Mouse (Mus musculus): ENCODE measurements at regions not wholly inside any gene's neighbourhood (a gene's known extent, or its start where the extent isn't known, plus 50 kb on each side); places are given as distances from the start of the nearest gene placed in this dataset.
A peak's percentile ranks its signal among the peaks of the same experiment; 100 is the strongest.
"Not testable (repeated sequence)": the region's sequence is repeated elsewhere in the genome, so short reads cannot be mapped to it uniquely, and the experiment has no call there.

DNA sequence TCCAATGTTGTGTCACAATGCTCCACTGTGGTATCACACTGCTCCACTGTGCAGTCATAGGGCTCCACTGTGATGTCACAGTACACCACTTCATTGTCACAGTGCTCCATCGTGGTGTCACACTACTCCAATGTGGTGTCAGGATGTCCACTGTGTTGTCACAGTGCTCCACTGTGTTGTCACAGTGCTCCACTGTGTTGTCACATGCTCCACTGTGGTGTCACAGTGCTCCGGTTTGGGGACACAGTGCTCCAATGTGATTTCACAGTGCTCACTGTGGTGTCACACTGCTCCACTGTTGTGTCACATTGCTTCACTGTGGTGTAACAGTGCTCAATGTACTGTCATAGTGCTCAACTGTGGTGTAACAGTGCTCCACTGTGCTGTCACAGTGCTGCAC lies 108.1 kb upstream of the Scaf8 start:
- H3K4me2 ChIP-seq (ENCODE audit: low read depth, low read length): no peak overlapping the region
- 0 out of 2 replicates have a peak, but pooled peaks have one; percentile 18 for ATAC-seq (ENCODE audit: insufficient read depth, low FRiP score)
- WGBS: 75% methylated on average over 2 of the region's 2 CpGs
- H3K9ac ChIP-seq (ENCODE audit: low read length): no peak overlapping the region
- H3K4me1 ChIP-seq (ENCODE audit: control insufficient read depth, insufficient read depth, low read length): no peaks in the 10 kb centered on the region
- no peaks in the 10 kb centered on the region for H3K36me3 ChIP-seq (ENCODE audit: control insufficient read depth, insufficient read depth, low read length)
- no peak overlapping the region for H3K27ac ChIP-seq (ENCODE audit: low read length)
- H3K9me3 ChIP-seq (replicated peaks; ENCODE audit: control insufficient read depth, low read length): peaks cover 10% of the 10 kb centered on the region
- H3K4me3 ChIP-seq (replicated peaks; ENCODE audit: low read length): no peak overlapping the region
- no peaks in the 10 kb centered on the region for H3K27me3 ChIP-seq (ENCODE audit: control insufficient read depth, insufficient read depth, low read length)

DNA sequence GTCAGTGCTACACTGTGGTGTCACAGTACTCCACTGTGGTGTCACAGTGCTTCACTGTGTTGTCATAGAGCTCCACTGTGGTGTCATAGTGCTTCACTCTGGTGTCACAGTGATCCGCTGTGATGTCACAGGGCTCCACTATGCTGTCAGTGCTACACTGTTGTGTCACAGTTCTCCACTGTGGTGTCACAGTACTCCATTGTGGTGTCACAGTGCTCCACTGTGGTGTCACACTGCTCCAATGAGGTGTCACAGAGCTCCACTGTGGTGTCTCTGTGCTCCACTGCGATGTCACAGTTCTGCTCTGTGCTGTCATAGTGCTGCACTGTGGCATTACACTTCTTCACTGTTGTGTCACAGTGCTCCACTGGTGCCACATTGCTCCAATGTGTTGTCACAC lies 107.5 kb upstream of the Scaf8 start:
- ATAC-seq (ENCODE audit: insufficient read depth, low FRiP score): no peak

DNA sequence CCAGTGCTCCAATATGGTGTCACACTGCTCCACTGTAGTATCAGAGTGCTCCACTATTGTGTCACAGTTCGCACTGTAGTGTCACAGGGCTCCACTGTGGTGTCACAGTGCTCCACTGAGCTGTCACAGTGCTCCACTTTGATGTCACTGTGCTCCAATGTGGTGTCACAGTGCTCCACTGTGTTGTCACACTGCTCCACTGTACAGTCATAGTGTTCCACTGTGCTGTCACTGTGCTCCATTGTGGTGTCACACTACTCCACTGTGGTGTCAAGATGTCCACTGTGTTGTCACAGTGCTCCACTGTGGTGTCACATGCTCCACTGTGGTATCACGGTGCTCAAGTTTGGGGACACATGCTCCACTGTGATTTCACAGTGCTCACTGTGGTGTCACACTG lies 104.8 kb upstream of the Scaf8 start:
- H3K27ac ChIP-seq (ENCODE audit: low read length): no peak overlapping the region
- ATAC-seq (ENCODE audit: insufficient read depth, low FRiP score): no peak; the same call in 1 of the 2 replicates
- no peaks in the 10 kb centered on the region for H3K27me3 ChIP-seq (ENCODE audit: control insufficient read depth, insufficient read depth, low read length)
- 57% methylated on average over 2 of the region's 2 CpGs for WGBS
- no peak overlapping the region for H3K9ac ChIP-seq (ENCODE audit: low read length)
- no peak overlapping the region for H3K4me3 ChIP-seq (replicated peaks; ENCODE audit: low read length)
- H3K9me3 ChIP-seq (replicated peaks; ENCODE audit: control insufficient read depth, low read length): peaks cover 16% of the 10 kb centered on the region; the same call in 1 of the 2 replicates
- no peaks in the 10 kb centered on the region for H3K36me3 ChIP-seq (ENCODE audit: control insufficient read depth, insufficient read depth, low read length)
- no peaks in the 10 kb centered on the region for H3K4me1 ChIP-seq (ENCODE audit: control insufficient read depth, insufficient read depth, low read length)
- H3K4me2 ChIP-seq (ENCODE audit: low read depth, low read length): no peak overlapping the region

More for the DNA sequence above, 107.5 kb upstream of the Scaf8 start:
- Histone ChIP-seq H3K27me3 (ENCODE audit: control insufficient read depth, insufficient read depth, low read length) (no peaks in the 10 kb centered on the region), H3K4me3 (replicated peaks; ENCODE audit: low read length) (no peak overlapping the region), H3K36me3 (ENCODE audit: control insufficient read depth, insufficient read depth, low read length) (no peaks in the 10 kb centered on the region), H3K4me2 (ENCODE audit: low read depth, low read length) (no peak overlapping the region), H3K4me1 (ENCODE audit: control insufficient read depth, insufficient read depth, low read length) (no peaks in the 10 kb centered on the region), H3K27ac (ENCODE audit: low read length) (no peak overlapping the region), H3K9ac (ENCODE audit: low read length) (no peak overlapping the region), H3K9me3 (replicated peaks; ENCODE audit: control insufficient read depth, low read length) (peaks cover 10% of the 10 kb centered on the region)
- 78% methylated on average over 2 of the region's 2 CpGs for WGBS

DNA sequence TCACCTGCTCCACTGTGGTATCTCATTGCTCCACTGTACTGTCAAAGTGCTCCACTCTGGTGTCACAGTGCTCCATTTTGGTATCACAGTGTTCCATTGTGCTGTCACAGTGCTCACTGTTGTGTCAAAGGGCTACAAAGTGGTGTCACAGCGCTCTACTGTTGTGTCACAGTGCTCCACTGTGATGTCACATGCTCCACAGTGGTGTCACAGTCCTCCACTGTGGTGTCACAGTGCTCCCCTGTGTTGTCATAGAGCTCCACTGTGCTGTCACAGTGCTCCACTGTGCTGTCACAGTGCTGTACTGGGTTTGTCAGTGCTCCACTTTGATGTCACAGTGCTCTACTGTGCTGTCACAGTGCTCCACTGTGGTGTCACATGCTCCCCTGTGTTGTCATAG lies 102.7 kb upstream of the Scaf8 start:
- Histone ChIP-seq H3K9me3 (replicated peaks; ENCODE audit: control insufficient read depth, low read length) (peaks cover 29% of the 10 kb centered on the region), H3K27ac (ENCODE audit: low read length) (no peak overlapping the region), H3K4me2 (ENCODE audit: low read depth, low read length) (no peak overlapping the region), H3K27me3 (ENCODE audit: control insufficient read depth, insufficient read depth, low read length) (no peaks in the 10 kb centered on the region), H3K4me1 (ENCODE audit: control insufficient read depth, insufficient read depth, low read length) (no peaks in the 10 kb centered on the region), H3K36me3 (ENCODE audit: control insufficient read depth, insufficient read depth, low read length) (no peaks in the 10 kb centered on the region), H3K4me3 (replicated peaks; ENCODE audit: low read length) (no peak overlapping the region), H3K9ac (ENCODE audit: low read length) (no peak overlapping the region)
- 44% methylated on average over 1 of the region's 1 CpGs for WGBS
- ATAC-seq (ENCODE audit: insufficient read depth, low FRiP score): no peak

DNA sequence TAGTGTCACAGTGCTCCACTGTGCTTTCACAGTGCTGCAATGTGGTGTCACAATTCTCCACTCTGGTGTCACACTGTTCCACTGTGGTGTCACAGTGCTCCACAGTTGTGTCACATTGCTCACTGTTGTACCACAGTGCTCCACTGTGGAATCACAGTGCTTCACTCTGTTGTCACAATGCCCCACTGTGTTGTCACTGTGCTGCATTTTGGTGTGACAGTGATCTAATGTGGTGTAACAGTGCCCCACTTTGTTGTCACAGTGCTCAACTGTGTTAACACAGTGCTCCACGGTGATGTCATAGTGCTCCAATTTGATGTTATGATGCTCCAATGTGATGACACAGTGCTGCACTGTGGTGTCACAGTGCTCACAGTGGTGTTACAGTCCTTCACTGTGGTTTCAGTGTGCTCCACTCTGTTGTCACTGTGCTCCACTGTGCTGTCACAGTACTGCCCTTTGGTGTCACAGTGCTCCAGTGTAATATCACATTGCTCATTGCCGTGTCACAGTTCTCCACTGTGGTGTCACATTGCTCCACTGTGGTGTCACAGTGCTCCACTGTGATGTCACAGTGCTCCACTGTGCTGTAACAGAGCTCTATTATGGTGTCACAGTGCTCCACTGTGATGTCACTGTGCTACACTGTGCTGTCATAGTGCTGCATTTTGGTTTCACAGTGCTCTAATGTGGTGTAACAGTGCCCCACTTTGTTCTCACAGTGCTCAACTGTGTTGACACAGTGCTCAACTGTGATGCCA lies 95.0 kb upstream of the Scaf8 start:
- H3K27ac ChIP-seq (ENCODE audit: low read length): no peak overlapping the region
- H3K9ac ChIP-seq (ENCODE audit: low read length): no peak overlapping the region
- WGBS: 90% methylated on average over 2 of the region's 2 CpGs
- H3K4me2 ChIP-seq (ENCODE audit: low read depth, low read length): no peak overlapping the region
- no peaks in the 10 kb centered on the region for H3K36me3 ChIP-seq (ENCODE audit: control insufficient read depth, insufficient read depth, low read length)
- ATAC-seq (ENCODE audit: insufficient read depth, low FRiP score): peak; percentile 45; the same call in 1 of the 2 replicates
- H3K9me3 ChIP-seq (replicated peaks; ENCODE audit: control insufficient read depth, low read length): peaks cover 14% of the 10 kb centered on the region
- no peaks in the 10 kb centered on the region for H3K27me3 ChIP-seq (ENCODE audit: control insufficient read depth, insufficient read depth, low read length)
- H3K4me1 ChIP-seq (ENCODE audit: control insufficient read depth, insufficient read depth, low read length): no peaks in the 10 kb centered on the region
- H3K4me3 ChIP-seq (replicated peaks; ENCODE audit: low read length): no peak overlapping the region

DNA sequence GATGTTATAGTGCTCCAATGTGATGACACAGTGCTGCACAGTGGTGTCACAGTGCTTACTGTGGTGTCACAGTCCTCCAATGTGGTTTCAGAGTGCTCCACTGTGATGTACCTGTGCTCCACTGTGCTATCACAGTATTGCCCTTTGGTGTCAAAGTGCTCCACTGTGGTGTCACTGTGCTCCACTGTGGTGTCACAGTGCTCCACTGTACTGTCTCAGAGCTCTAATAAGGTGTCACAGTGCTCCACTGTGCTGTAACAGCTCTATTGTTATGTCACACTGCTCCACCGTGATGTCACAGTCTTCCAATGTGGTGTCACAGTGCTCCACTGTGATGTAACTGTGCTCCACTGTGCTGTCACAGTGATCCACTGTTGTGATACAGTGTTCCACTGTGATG lies 94.4 kb upstream of the Scaf8 start:
- Histone ChIP-seq H3K27ac (ENCODE audit: low read length) (no peak overlapping the region), H3K4me3 (replicated peaks; ENCODE audit: low read length) (no peak overlapping the region), H3K9ac (ENCODE audit: low read length) (no peak overlapping the region), H3K36me3 (ENCODE audit: control insufficient read depth, insufficient read depth, low read length) (no peaks in the 10 kb centered on the region), H3K4me1 (ENCODE audit: control insufficient read depth, insufficient read depth, low read length) (no peaks in the 10 kb centered on the region), H3K4me2 (ENCODE audit: low read depth, low read length) (no peak overlapping the region), H3K27me3 (ENCODE audit: control insufficient read depth, insufficient read depth, low read length) (no peaks in the 10 kb centered on the region), H3K9me3 (replicated peaks; ENCODE audit: control insufficient read depth, low read length) (peaks cover 9% of the 10 kb centered on the region; the same call in 1 of the 2 replicates)
- 88% methylated on average over 1 of the region's 1 CpGs for WGBS
- peak; percentile 48 for ATAC-seq (ENCODE audit: insufficient read depth, low FRiP score)

DNA sequence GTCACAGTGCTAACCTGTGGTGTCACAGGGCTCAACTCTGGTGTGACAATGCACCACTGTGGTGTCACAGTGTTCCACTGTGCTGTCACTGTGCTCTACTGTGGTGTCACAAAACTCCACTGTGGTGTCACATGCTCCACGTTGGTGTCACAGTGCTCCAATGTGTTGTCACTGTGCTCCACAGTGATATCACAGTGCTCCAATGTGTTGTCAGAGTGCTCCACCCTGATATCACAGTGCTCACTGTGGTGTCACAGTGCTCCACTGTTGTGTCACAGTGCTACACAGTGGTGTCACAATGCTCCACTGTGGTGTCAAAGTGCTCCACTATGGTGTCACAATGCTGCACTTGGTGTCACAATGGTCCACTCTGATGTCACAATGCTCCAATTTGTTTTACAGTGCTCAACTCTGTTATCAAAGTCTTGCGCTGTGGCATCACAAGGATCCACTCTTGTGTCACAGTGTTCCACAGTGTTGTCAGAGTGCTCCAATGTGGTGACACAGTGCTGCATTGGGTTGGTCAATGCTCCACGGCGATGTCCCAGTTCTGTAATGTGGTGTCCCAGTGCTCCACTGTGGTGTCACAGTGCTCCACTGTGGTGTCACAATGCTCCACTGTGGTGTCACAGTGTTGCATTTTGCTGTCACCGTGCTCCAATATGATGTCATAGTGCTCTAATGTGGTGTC lies 92.4 kb upstream of the Scaf8 start:
- H3K9me3 ChIP-seq (replicated peaks; ENCODE audit: control insufficient read depth, low read length): no peaks in the 10 kb centered on the region
- H3K27me3 ChIP-seq (ENCODE audit: control insufficient read depth, insufficient read depth, low read length): no peaks in the 10 kb centered on the region
- no peaks in the 10 kb centered on the region for H3K36me3 ChIP-seq (ENCODE audit: control insufficient read depth, insufficient read depth, low read length)
- no peak overlapping the region for H3K4me2 ChIP-seq (ENCODE audit: low read depth, low read length)
- H3K27ac ChIP-seq (ENCODE audit: low read length): no peak overlapping the region
- no peaks in the 10 kb centered on the region for H3K4me1 ChIP-seq (ENCODE audit: control insufficient read depth, insufficient read depth, low read length)
- 77% methylated on average over 4 of the region's 5 CpGs for WGBS
- H3K9ac ChIP-seq (ENCODE audit: low read length): no peak overlapping the region
- no peak overlapping the region for H3K4me3 ChIP-seq (replicated peaks; ENCODE audit: low read length)
- ATAC-seq (ENCODE audit: insufficient read depth, low FRiP score): no peak; the same call in 1 of the 2 replicates

DNA sequence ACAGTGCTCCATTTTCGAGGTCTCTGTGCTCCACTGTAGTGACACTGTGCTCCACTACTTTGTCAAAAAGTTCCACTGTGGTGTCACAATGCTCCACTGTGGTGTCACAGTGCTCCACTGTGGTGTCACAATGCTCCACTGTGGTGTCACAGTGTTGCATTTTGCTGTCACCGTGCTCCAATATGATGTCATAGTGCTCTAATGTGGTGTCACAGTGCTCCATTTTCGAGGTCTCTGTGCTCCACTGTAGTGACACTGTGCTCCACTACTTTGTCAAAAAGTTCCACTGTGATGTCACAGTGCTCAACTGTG lies 91.9 kb upstream of the Scaf8 start:
- WGBS: 22% methylated on average over 1 of the region's 3 CpGs
- ATAC-seq (ENCODE audit: insufficient read depth, low FRiP score): peak; percentile 44; the same call in 1 of the 2 replicates
- not testable (repeated sequence) for H3K27me3 ChIP-seq (ENCODE audit: control insufficient read depth, insufficient read depth, low read length); H3K9me3 ChIP-seq (replicated peaks; ENCODE audit: control insufficient read depth, low read length); H3K27ac ChIP-seq (ENCODE audit: low read length); H3K4me1 ChIP-seq (ENCODE audit: control insufficient read depth, insufficient read depth, low read length); H3K4me2 ChIP-seq (ENCODE audit: low read depth, low read length); H3K36me3 ChIP-seq (ENCODE audit: control insufficient read depth, insufficient read depth, low read length); H3K4me3 ChIP-seq (replicated peaks; ENCODE audit: low read length); H3K9ac ChIP-seq (ENCODE audit: low read length)

DNA sequence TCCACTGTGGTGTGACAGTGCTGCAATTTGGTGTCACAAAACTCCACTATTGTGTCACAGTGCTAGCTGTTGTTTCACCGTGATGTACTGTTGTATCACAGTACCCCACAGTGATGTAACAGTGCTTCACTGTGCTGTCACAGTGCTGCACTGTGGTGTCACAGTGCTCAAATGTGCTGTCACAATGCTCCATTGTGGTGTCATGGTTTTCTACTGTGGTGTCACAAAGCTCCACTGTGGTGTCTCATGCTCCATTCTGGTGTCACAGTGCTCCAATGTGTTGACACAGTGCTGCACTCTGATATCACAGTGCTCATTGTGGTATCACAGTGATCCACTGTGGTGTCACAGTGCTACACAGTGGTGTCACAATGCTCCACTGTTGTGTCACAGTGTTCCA lies 91.3 kb upstream of the Scaf8 start:
- no peaks in the 10 kb centered on the region for H3K27me3 ChIP-seq (ENCODE audit: control insufficient read depth, insufficient read depth, low read length)
- no peak overlapping the region for H3K4me3 ChIP-seq (replicated peaks; ENCODE audit: low read length)
- no peak overlapping the region for H3K9ac ChIP-seq (ENCODE audit: low read length)
- H3K4me1 ChIP-seq (ENCODE audit: control insufficient read depth, insufficient read depth, low read length): no peaks in the 10 kb centered on the region
- H3K9me3 ChIP-seq (replicated peaks; ENCODE audit: control insufficient read depth, low read length): no peaks in the 10 kb centered on the region
- ATAC-seq (ENCODE audit: insufficient read depth, low FRiP score): no peak
- no peaks in the 10 kb centered on the region for H3K36me3 ChIP-seq (ENCODE audit: control insufficient read depth, insufficient read depth, low read length)
- H3K4me2 ChIP-seq (ENCODE audit: low read depth, low read length): no peak overlapping the region
- WGBS: 95% methylated on average over 1 of the region's 1 CpGs
- no peak overlapping the region for H3K27ac ChIP-seq (ENCODE audit: low read length)

All from stomach, embryonic 16.5 days (tissue).